Mouse (Mus musculus): Measurements from ENCODE around the gene Nrxn2. TPM values are rescaled to one million over a fixed set of nuclear protein-coding genes. Genes with fewer than 3 reads are reported as not detected.
A peak's percentile ranks its signal among the peaks of the same experiment; 100 is the strongest.

The Nrxn2 gene
- polyA plus RNA-seq, 1 experiment: 6.4 TPM

DNA sequence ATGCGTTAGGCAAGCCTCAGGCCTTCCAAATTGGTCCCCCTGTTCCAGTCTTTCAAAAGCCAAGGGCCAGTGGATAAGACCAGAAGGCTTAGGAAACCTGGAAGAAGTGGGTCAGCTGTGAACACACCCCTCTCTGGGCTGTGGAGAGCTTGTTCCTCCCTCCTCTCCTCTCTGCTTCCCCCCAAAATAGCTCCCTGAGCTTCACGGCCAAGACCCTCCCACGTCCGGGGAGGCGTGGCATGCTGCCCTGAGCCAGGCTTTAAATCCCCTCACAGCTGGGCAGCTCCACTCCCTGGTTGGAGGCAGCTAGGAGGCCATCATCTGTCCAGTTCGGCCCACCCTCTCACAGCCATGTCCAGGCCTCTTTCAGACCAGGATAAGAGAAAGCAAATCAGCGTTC is 34.4 kb upstream of the Nrxn2 start, which contains the start of gene Pygm:
TSS of gene Pygm (plus strand) at position 272 of the 400 bp plus-strand sequence.
- H3K4me1 ChIP-seq (ENCODE audit: control insufficient read depth, insufficient read depth, low read length): 0 out of 2 replicates have a peak, but pooled peaks cover 3% of the 10 kb centered on the region
- peak; percentile 77 for DNase-seq
- no peak within 1 kb of the TSS for H3K27ac ChIP-seq (ENCODE audit: insufficient read depth, low read depth, low read length)
- TF ChIP-seq CTCF (conservative IDR thresholded peaks at IDR 0.05; ENCODE audit: insufficient read depth, insufficient read length, low read depth, low read length) (no peak), POLR2A (IDR thresholded peaks at IDR 0.05; ENCODE audit: low read depth, low read length) (peak; percentile 32)
- no peaks in the 10 kb centered on the region for H3K36me3 ChIP-seq (ENCODE audit: control insufficient read depth, insufficient read depth, low read length)
- no peaks in the 10 kb centered on the region for H3K27me3 ChIP-seq (replicated peaks; ENCODE audit: control insufficient read depth, insufficient read depth, low read length)
- WGBS: 46% methylated on average over 7 of the region's 7 CpGs
- H3K4me3 ChIP-seq (ENCODE audit: insufficient read depth, low read depth, low read length): peak within 1 kb of the TSS; percentile 38

DNA sequence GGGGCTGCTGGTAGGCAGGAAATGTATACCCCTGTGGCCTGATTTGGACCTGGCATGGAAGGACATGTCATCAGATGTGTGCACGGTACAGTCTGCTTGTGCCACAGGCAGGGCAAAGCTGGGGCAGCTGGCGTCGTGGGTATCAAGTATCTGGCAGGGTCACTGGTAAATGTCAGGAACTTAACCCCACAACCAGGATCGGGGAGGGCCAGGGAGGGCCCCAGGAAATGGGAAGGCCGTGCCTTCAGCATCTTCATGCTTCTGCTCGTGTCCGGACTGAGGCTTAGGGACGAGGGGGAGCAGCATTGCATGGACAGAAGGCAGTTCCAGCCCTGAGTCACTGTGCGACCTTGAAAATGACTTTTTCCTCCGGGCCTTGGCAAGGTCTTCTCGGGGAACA is 33.6 kb upstream of the Nrxn2 start:
- WGBS: 48% methylated on average over 11 of the region's 11 CpGs
- H3K4me1 ChIP-seq (ENCODE audit: control insufficient read depth, insufficient read depth, low read length): 0 out of 2 replicates have a peak, but pooled peaks cover 3% of the 10 kb centered on the region
- no peaks in the 10 kb centered on the region for H3K27me3 ChIP-seq (replicated peaks; ENCODE audit: control insufficient read depth, insufficient read depth, low read length)
- DNase-seq: no peak
- H3K27ac ChIP-seq (ENCODE audit: insufficient read depth, low read depth, low read length): no peak overlapping the region
- H3K4me3 ChIP-seq (ENCODE audit: insufficient read depth, low read depth, low read length): peak overlapping the region; percentile 38
- TF ChIP-seq CTCF (conservative IDR thresholded peaks at IDR 0.05; ENCODE audit: insufficient read depth, insufficient read length, low read depth, low read length) (no peak), POLR2A (IDR thresholded peaks at IDR 0.05; ENCODE audit: low read depth, low read length) (no peak)
- no peaks in the 10 kb centered on the region for H3K36me3 ChIP-seq (ENCODE audit: control insufficient read depth, insufficient read depth, low read length)

DNA sequence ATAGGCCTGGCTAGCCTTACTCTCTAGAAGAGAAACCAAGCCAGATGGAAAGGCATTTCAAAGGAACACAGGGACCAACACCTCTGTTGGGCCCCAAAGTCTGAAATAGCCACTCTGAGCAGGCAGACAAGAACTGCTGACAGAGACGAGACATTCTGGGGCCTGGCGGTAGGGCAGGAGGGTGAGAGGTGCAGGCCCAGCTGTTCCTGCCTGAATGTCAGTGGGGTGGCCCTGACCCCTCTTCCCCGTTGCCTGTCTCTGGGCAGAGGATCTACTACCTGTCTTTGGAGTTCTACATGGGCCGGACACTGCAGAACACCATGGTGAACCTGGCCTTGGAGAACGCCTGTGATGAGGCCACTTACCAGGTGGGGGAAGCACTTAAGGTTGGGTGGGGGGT is 33.1 kb upstream of the Nrxn2 start:
- Histone ChIP-seq H3K4me3 (ENCODE audit: insufficient read depth, low read depth, low read length) (peak overlapping the region; percentile 38), H3K27me3 (replicated peaks; ENCODE audit: control insufficient read depth, insufficient read depth, low read length) (no peaks in the 10 kb centered on the region), H3K36me3 (ENCODE audit: control insufficient read depth, insufficient read depth, low read length) (no peaks in the 10 kb centered on the region), H3K4me1 (ENCODE audit: control insufficient read depth, insufficient read depth, low read length) (0 out of 2 replicates have a peak, but pooled peaks cover 3% of the 10 kb centered on the region), H3K27ac (ENCODE audit: insufficient read depth, low read depth, low read length) (no peak overlapping the region)
- 76% methylated on average over 5 of the region's 5 CpGs for WGBS
- TF ChIP-seq POLR2A (IDR thresholded peaks at IDR 0.05; ENCODE audit: low read depth, low read length) (no peak), CTCF (conservative IDR thresholded peaks at IDR 0.05; ENCODE audit: insufficient read depth, insufficient read length, low read depth, low read length) (no peak)
- DNase-seq: no peak

DNA sequence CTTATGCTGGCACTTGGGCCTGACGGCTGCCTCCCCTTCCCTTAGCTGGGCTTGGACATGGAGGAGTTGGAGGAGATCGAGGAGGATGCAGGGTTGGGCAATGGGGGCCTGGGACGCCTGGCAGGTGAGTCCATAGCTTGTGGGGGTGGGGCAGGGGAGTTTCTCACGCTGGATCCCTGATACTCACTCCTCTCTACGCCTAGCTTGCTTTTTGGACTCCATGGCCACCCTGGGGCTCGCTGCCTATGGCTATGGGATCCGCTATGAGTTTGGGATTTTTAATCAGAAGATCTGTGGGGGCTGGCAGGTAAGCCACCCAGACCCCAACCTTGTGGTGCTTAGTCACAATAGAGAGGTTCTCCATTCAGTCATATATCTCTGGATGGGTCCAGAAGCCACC is 32.7 kb upstream of the Nrxn2 start:
- Histone ChIP-seq H3K4me3 (ENCODE audit: insufficient read depth, low read depth, low read length) (no peak overlapping the region), H3K27me3 (replicated peaks; ENCODE audit: control insufficient read depth, insufficient read depth, low read length) (no peaks in the 10 kb centered on the region), H3K4me1 (ENCODE audit: control insufficient read depth, insufficient read depth, low read length) (0 out of 2 replicates have a peak, but pooled peaks cover 3% of the 10 kb centered on the region), H3K36me3 (ENCODE audit: control insufficient read depth, insufficient read depth, low read length) (no peaks in the 10 kb centered on the region), H3K27ac (ENCODE audit: insufficient read depth, low read depth, low read length) (no peak overlapping the region)
- WGBS: 91% methylated on average over 7 of the region's 7 CpGs
- TF ChIP-seq POLR2A (IDR thresholded peaks at IDR 0.05; ENCODE audit: low read depth, low read length): no peak
- no peak for TF ChIP-seq CTCF (conservative IDR thresholded peaks at IDR 0.05; ENCODE audit: insufficient read depth, insufficient read length, low read depth, low read length)
- DNase-seq: no peak

DNA sequence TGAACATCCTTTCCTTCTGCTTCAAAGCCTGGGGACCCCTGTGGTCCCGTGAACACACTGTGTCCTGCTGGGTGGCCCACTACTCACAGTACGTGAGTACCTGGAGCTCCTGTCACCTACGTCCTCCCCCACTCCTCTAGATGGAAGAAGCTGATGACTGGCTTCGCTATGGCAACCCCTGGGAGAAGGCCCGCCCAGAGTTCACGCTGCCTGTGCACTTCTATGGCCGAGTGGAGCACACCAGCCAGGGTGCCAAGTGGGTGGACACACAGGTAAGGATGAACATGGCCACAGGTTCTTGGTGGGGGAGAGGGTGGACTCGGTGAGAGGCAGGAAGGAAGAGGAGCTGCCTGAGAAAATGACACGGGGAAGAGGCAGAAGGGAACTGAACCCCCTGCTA is 32.3 kb upstream of the Nrxn2 start:
- H3K36me3 ChIP-seq (ENCODE audit: control insufficient read depth, insufficient read depth, low read length): no peaks in the 10 kb centered on the region
- WGBS: 77% methylated on average over 9 of the region's 9 CpGs
- no peaks in the 10 kb centered on the region for H3K27me3 ChIP-seq (replicated peaks; ENCODE audit: control insufficient read depth, insufficient read depth, low read length)
- H3K4me3 ChIP-seq (ENCODE audit: insufficient read depth, low read depth, low read length): no peak overlapping the region
- no peak for DNase-seq
- no peak for TF ChIP-seq POLR2A (IDR thresholded peaks at IDR 0.05; ENCODE audit: low read depth, low read length)
- no peak for TF ChIP-seq CTCF (conservative IDR thresholded peaks at IDR 0.05; ENCODE audit: insufficient read depth, insufficient read length, low read depth, low read length)
- H3K27ac ChIP-seq (ENCODE audit: insufficient read depth, low read depth, low read length): no peak overlapping the region
- H3K4me1 ChIP-seq (ENCODE audit: control insufficient read depth, insufficient read depth, low read length): 0 out of 2 replicates have a peak, but pooled peaks cover 3% of the 10 kb centered on the region

DNA sequence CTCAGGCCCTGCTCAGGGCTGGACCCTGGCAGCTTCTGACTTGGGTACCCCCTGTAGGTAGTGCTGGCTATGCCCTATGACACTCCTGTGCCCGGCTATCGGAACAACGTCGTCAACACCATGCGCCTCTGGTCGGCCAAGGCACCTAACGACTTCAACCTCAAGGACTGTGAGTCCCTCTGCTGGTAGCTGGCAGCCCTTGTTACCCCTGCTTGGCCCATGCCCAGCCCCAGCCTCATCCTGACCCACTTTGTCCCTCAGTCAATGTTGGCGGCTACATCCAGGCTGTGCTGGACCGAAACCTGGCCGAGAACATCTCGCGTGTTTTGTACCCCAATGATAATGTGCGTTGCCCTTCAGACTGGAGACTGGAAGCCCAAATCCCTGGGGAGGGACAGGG is 30.5 kb upstream of the Nrxn2 start:
- Histone ChIP-seq H3K27me3 (replicated peaks; ENCODE audit: control insufficient read depth, insufficient read depth, low read length) (no peaks in the 10 kb centered on the region), H3K36me3 (ENCODE audit: control insufficient read depth, insufficient read depth, low read length) (no peaks in the 10 kb centered on the region), H3K4me1 (ENCODE audit: control insufficient read depth, insufficient read depth, low read length) (0 out of 2 replicates have a peak, but pooled peaks cover 3% of the 10 kb centered on the region), H3K4me3 (ENCODE audit: insufficient read depth, low read depth, low read length) (no peak overlapping the region), H3K27ac (ENCODE audit: insufficient read depth, low read depth, low read length) (no peak overlapping the region)
- DNase-seq: no peak
- TF ChIP-seq CTCF (conservative IDR thresholded peaks at IDR 0.05; ENCODE audit: insufficient read depth, insufficient read length, low read depth, low read length) (no peak), POLR2A (IDR thresholded peaks at IDR 0.05; ENCODE audit: low read depth, low read length) (no peak)
- 79% methylated on average over 13 of the region's 13 CpGs for WGBS

DNA sequence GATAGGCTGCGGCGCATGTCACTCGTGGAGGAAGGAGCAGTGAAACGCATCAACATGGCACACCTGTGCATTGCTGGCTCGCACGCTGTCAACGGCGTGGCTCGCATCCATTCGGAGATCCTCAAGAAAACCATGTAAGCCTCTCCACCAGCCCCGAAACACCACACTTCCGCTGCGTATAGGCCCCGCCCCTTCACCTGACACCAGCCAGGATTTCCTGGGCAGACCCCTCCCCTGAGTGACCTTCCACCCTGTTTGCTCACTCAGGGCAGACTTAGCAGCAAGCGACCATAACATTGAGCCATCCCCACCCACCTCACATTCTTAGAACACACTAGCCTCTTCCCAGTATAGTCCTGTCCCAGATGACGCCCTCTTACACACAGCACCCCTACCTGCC is 28.7 kb upstream of the Nrxn2 start:
- TF ChIP-seq CTCF (conservative IDR thresholded peaks at IDR 0.05; ENCODE audit: insufficient read depth, insufficient read length, low read depth, low read length) (no peak), POLR2A (IDR thresholded peaks at IDR 0.05; ENCODE audit: low read depth, low read length) (no peak)
- DNase-seq: no peak
- WGBS: 30% methylated on average over 16 of the region's 16 CpGs
- H3K4me3 ChIP-seq (ENCODE audit: insufficient read depth, low read depth, low read length): no peak overlapping the region
- H3K27me3 ChIP-seq (replicated peaks; ENCODE audit: control insufficient read depth, insufficient read depth, low read length): no peaks in the 10 kb centered on the region
- H3K36me3 ChIP-seq (ENCODE audit: control insufficient read depth, insufficient read depth, low read length): no peaks in the 10 kb centered on the region
- H3K4me1 ChIP-seq (ENCODE audit: control insufficient read depth, insufficient read depth, low read length): no peaks in the 10 kb centered on the region
- no peak overlapping the region for H3K27ac ChIP-seq (ENCODE audit: insufficient read depth, low read depth, low read length)
